Mouse (Mus musculus) liver, embryonic 15.5 days (tissue): ENCODE data around the gene A930004D18Rik. TPM values are rescaled to one million over a fixed set of nuclear protein-coding genes. Genes with fewer than 3 reads are reported as not detected.

ENCODE experiments used
- ATAC-seq: fragments of 200-750 bp; cut with Nextera tagmentation; 2 replicates; pipeline ENCODE4 v1.8.0; 2017; ENCODE audit warnings: moderate number of reproducible peaks, mild to moderate bottlenecking, moderate library complexity; ENCODE audit not compliant: insufficient read depth
- H3K27ac ChIP-seq: fragments of 300-500 bp; sonication (generic); replicated peaks from 2 replicates; pipeline ENCODE4 v1.5.1; 2015; ENCODE audit warnings: mild to moderate bottlenecking, inconsistent platforms
- H3K27me3 ChIP-seq: fragments of 300-500 bp; sonication (generic); 2 replicates; pipeline ENCODE4 v1.6.1; 2015; ENCODE audit warnings: mild to moderate bottlenecking, inconsistent platforms
- H3K36me3 ChIP-seq: fragments of 300-500 bp; sonication (generic); replicated peaks from 2 replicates; pipeline ENCODE4 v1.6.1; 2015; ENCODE audit warnings: moderate library complexity, mild to moderate bottlenecking, inconsistent platforms
- H3K4me1 ChIP-seq: fragments of 300-500 bp; sonication (generic); replicated peaks from 2 replicates; pipeline ENCODE4 v1.6.1; 2015; ENCODE audit warnings: inconsistent platforms
- H3K4me2 ChIP-seq: fragments of 300-500 bp; sonication (generic); 2 replicates; pipeline ENCODE4 v1.6.1; 2015; ENCODE audit warnings: moderate library complexity, mild to moderate bottlenecking, inconsistent platforms
- H3K4me3 ChIP-seq: fragments of 300-500 bp; sonication (generic); replicated peaks from 2 replicates; pipeline ENCODE4 v1.5.1; 2015; ENCODE audit warnings: mild to moderate bottlenecking, inconsistent platforms
- H3K9ac ChIP-seq: fragments of 300-500 bp; sonication (generic); 2 replicates; pipeline ENCODE4 v1.6.1; 2015; ENCODE audit warnings: moderate library complexity, mild to moderate bottlenecking, inconsistent platforms
- H3K9me3 ChIP-seq: fragments of 300-500 bp; sonication (generic); replicated peaks from 2 replicates; pipeline ENCODE4 v1.6.1; 2016; ENCODE audit warnings: inconsistent platforms
- WGBS: fragments of 180-500 bp; shearing (Covaris S2); methylation state at CpG from one replicate; pipeline ENCODE4 v1.1.7; 2015; ENCODE audit warnings: mixed read lengths; ENCODE audit not compliant: insufficient replicate concordance; 5-methylcytosine and 5-hydroxymethylcytosine counted together
- polyA plus RNA-seq: library from polyadenylated mRNA; unstranded; fragments of >200 nt; fragmentation: Nextera tagmentation; extraction: Ambion mirVana; gene quantifications from 2 replicates; pipeline ENCODE4 v1.2.1, GENCODE M21; 2015

The A930004D18Rik gene
- polyA plus RNA-seq = 1.3 and 1.4 TPM in 2 replicates

GRCm38 (mm10) chr2:18037491-18037890 lies at the start of gene A930004D18Rik:
Gene A930004D18Rik (minus strand): TSS chr2:18037737.
- H3K27me3 ChIP-seq = peaks cover 90% of the 10 kb centered on the region
- H3K27ac ChIP-seq = no peak within 1 kb of the TSS
- no peaks in the 10 kb centered on the region for H3K36me3 ChIP-seq
- WGBS = 22% methylated on average over 2 of the region's 2 CpGs
- peaks cover 13% of the 10 kb centered on the region for H3K4me1 ChIP-seq
- H3K4me3 ChIP-seq = no peak within 1 kb of the TSS
- no peak within 1 kb of the TSS for H3K9ac ChIP-seq
- H3K9me3 ChIP-seq = no peaks in the 10 kb centered on the region
- ATAC-seq = no peak
- no peak within 1 kb of the TSS for H3K4me2 ChIP-seq

DNA sequence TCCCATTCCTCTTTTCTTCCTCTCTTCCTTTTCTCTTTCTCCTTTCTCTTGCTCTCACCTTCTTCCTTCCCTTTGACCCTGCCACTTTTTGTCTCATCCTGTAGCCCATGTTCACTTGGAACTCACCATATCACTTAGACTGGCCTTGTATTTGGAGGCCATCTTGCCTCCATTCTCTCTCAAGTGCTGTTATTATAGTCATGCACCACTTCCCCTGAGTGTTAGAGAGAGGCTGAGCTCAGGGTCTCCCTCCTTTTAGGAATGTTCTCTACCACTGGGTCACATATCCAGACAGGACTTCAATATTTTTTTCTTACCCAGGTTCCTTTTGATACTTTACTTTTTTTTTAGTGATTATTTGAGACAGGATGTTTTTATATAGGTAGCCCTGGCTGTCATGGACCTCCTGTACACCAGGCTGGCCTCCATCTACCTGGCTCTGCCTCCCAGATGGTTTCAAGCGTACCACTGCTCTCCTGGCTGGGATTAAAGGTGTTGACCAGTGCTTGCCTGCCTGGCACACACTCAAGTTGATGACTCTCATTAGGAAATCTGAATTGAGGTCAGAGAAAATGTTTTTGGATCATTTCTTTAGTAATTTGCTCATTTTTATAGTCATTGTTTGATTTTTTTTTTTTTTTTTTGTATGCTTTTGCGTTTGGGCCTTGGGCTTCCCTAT lies 42.8 kb upstream of the A930004D18Rik start:
- Histone ChIP-seq H3K27me3 (no peaks in the 10 kb centered on the region), H3K4me3 (no peak overlapping the region), H3K9me3 (no peaks in the 10 kb centered on the region), H3K27ac (no peak overlapping the region), H3K9ac (no peak overlapping the region), H3K4me2 (no peak overlapping the region), H3K4me1 (peaks cover 3% of the 10 kb centered on the region; the same call in 1 of the 2 replicates), H3K36me3 (peaks cover 79% of the 10 kb centered on the region)
- ATAC-seq = no peak
- WGBS = 82% methylated on average over 2 of the region's 2 CpGs

DNA sequence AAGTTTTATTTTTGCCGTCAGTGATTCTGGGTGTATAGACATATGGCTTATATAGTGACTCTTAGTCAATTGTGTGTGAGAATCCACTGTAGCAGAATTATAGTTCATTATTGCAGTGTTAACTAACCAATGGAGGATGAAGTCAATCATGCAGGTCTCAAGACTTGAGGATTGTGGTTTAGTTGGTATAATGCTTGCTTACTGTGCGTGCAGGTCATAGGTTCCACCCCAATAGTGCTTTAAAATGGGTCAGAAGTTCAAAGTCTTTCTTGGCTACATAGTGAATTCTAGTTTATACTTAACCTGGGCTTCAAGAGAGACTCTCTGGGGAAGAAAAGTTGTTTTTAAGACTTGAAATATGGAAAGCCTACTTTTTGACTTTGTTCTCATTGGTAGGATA lies 34.4 kb upstream of the A930004D18Rik start:
- no peak overlapping the region for H3K4me2 ChIP-seq
- 74% methylated on average over 2 of the region's 2 CpGs for WGBS
- peaks cover 16% of the 10 kb centered on the region; the same call in 1 of the 2 replicates for H3K4me1 ChIP-seq
- H3K27me3 ChIP-seq = no peaks in the 10 kb centered on the region
- peaks cover 55% of the 10 kb centered on the region for H3K36me3 ChIP-seq
- no peak for ATAC-seq
- no peak overlapping the region for H3K4me3 ChIP-seq
- no peak overlapping the region for H3K9ac ChIP-seq
- no peaks in the 10 kb centered on the region for H3K9me3 ChIP-seq
- H3K27ac ChIP-seq = no peak overlapping the region

DNA sequence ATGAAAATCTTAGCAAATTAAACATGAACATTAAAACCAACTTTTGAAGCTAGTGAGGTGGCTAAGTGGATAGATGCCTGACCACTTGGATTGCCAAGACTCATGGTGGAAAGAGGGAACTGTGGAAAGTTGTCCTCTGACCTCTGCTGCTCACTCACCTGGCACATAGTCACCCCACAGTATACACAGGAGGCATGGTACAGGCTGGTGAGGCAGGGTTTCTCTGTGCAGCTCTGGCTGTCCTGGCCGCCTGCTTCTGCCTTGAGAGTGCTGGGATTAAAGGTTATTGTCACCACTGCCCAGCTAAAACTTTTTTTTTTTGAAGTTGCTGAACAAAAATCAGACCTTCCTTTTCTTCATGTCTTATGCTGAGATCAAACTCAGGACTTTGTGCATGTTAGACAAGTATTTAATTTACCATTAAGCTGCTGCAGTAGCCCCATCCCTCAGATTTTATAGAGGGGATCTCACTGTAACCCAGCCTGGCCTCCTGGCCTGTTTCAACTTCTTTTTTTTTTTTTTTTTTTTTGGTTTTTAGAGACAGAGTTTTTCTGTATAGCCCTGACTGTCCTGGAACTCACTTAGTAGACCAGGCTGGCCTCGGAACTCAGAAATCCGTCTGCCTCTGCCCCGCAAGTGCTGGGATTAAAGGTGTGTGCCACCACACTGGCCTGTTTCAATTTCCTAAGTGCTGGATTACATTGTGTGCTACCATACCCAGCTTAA lies 30.7 kb upstream of the A930004D18Rik start:
- Histone ChIP-seq H3K9me3 (no peaks in the 10 kb centered on the region), H3K9ac (no peak overlapping the region), H3K4me2 (no peak overlapping the region), H3K27me3 (no peaks in the 10 kb centered on the region), H3K4me1 (peaks cover 29% of the 10 kb centered on the region), H3K27ac (no peak overlapping the region), H3K36me3 (peaks cover 31% of the 10 kb centered on the region), H3K4me3 (no peak overlapping the region)
- no peak for ATAC-seq
- 90% methylated on average over 4 of the region's 4 CpGs for WGBS

GRCm38 (mm10) chr2:18066436-18066835 lies 28.9 kb upstream of the A930004D18Rik start:
- peak overlapping the region; percentile 93 for H3K4me3 ChIP-seq
- no peaks in the 10 kb centered on the region for H3K27me3 ChIP-seq
- H3K27ac ChIP-seq = peak overlapping the region; percentile 99; the same call in 1 of the 2 replicates
- peak overlapping the region; percentile 80 for H3K4me2 ChIP-seq
- ATAC-seq = no peak
- peaks cover 21% of the 10 kb centered on the region for H3K36me3 ChIP-seq
- H3K4me1 ChIP-seq = peaks cover 29% of the 10 kb centered on the region
- 0 out of 2 replicates have a peak overlapping the region, but pooled peaks have one; percentile 6 for H3K9ac ChIP-seq
- no peaks in the 10 kb centered on the region for H3K9me3 ChIP-seq

DNA sequence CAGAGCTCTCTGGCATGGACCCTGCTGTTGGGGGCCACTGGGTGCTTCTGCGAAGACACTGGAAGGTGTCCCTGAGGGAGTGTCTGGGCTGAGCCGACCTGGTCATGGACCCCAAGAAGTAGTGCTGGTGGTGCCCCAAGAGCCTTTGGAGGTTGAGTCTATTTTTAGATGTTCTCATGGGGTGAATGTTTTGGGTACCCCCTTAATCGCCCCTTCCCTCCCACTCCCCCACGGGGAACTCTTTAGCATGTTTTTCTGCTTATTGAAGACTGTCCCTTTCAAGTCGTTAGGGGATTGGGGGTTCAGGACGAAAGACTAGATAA lies 28.1 kb upstream of the A930004D18Rik start:
- ATAC-seq = no peak

DNA sequence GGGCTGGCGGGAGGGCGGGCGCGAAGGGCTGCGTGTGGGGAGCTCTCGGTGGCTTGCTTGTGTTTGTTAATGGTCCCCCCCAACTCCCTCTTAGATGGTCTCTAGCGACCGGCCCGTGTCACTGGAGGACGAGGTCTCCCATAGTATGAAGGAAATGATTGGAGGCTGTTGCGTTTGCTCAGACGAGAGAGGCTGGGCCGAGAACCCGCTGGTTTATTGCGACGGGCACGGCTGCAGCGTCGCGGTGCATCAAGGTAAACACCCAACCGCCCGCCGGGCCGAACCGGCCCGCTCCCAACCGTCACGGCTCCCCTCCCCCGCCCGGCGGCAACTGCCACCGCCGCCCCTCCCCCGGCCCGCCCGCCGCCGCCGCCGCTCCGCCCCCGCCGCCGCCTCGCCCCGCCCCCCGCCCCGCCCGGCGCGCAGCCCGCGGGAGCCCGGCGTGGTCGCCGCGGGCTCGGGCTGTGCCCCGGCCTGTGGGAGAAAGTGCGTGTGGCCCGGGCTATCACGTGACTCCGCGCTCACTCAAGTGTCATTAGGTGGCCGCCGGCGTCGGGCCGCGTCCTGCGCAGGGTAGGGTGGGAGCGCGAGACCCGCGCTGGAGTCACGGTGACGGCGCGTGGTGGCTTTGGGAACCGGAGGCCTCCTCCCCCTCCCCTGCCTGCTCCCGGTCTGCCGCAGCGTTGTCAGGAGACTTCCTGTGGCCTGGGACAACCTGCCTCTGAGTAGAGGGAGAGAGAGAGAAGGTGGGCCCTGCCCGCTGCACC lies 27.6 kb upstream of the A930004D18Rik start:
- WGBS = under 1% methylated on average over 62 of the region's 85 CpGs
- ATAC-seq = peak; percentile 62
- peak overlapping the region; percentile 80 for H3K4me2 ChIP-seq
- peak overlapping the region; percentile 93 for H3K4me3 ChIP-seq
- peak overlapping the region; percentile 99 for H3K27ac ChIP-seq
- peak overlapping the region; percentile 99 for H3K9ac ChIP-seq
- H3K36me3 ChIP-seq = peaks cover 18% of the 10 kb centered on the region
- H3K27me3 ChIP-seq = no peaks in the 10 kb centered on the region
- peaks cover 27% of the 10 kb centered on the region for H3K4me1 ChIP-seq
- H3K9me3 ChIP-seq = no peaks in the 10 kb centered on the region

More for the DNA sequence above, 28.1 kb upstream of the A930004D18Rik start:
- H3K9ac ChIP-seq = peak overlapping the region; percentile 99
- H3K9me3 ChIP-seq = no peaks in the 10 kb centered on the region
- H3K27ac ChIP-seq = peak overlapping the region; percentile 99
- 2% methylated on average over 6 of the region's 6 CpGs for WGBS
- peaks cover 28% of the 10 kb centered on the region for H3K4me1 ChIP-seq
- no peaks in the 10 kb centered on the region for H3K27me3 ChIP-seq
- peak overlapping the region; percentile 80 for H3K4me2 ChIP-seq
- H3K4me3 ChIP-seq = peak overlapping the region; percentile 93
- H3K36me3 ChIP-seq = peaks cover 20% of the 10 kb centered on the region

GRCm38 (mm10) chr2:18064356-18064858 lies 26.9 kb upstream of the A930004D18Rik start:
- Histone ChIP-seq H3K27ac (peak overlapping the region; percentile 99), H3K27me3 (no peaks in the 10 kb centered on the region), H3K9me3 (no peaks in the 10 kb centered on the region), H3K4me3 (peak overlapping the region; percentile 93), H3K4me2 (peak overlapping the region; percentile 80), H3K36me3 (peaks cover 18% of the 10 kb centered on the region), H3K4me1 (peaks cover 27% of the 10 kb centered on the region), H3K9ac (peak overlapping the region; percentile 99)
- ATAC-seq = peak; percentile 92
- 0% methylated on average over 51 of the region's 58 CpGs for WGBS

- WGBS = under 1% methylated on average over 18 of the region's 18 CpGs
- peak; percentile 30 for ATAC-seq
- peak overlapping the region; percentile 80 for H3K4me2 ChIP-seq
- peaks cover 18% of the 10 kb centered on the region for H3K36me3 ChIP-seq
- H3K9me3 ChIP-seq = no peaks in the 10 kb centered on the region
- H3K27ac ChIP-seq = peak overlapping the region; percentile 99
- no peaks in the 10 kb centered on the region for H3K27me3 ChIP-seq
- H3K9ac ChIP-seq = peak overlapping the region; percentile 99
- H3K4me1 ChIP-seq = peaks cover 32% of the 10 kb centered on the region
- H3K4me3 ChIP-seq = peak overlapping the region; percentile 93
Measured at GRCm38 (mm10) chr2:18063763-18064251, 26.3 kb upstream of the A930004D18Rik start.

DNA sequence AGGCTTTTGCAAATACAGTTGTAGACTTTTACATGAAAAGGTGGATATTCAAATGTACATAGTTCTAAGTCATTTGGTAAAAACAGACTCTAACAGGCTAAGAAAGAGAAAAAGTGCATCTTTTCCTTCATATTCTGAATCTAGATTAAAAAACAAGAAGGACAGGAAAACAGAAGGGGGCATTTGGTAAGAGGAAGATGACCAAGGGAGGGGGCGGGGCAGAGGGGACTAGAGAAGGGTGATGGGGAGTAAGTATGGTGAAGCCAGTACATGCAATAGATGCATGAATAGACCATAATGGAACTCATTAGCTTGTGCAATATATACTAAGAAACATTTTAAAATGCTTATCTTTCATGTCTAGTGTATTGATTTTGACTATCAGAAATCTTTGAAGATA lies 22.9 kb upstream of the A930004D18Rik start:
- no peak for ATAC-seq
- Histone ChIP-seq H3K9ac (no peak overlapping the region), H3K36me3 (no peaks in the 10 kb centered on the region), H3K4me3 (no peak overlapping the region), H3K4me1 (peaks cover 22% of the 10 kb centered on the region), H3K4me2 (no peak overlapping the region), H3K27ac (no peak overlapping the region), H3K27me3 (no peaks in the 10 kb centered on the region), H3K9me3 (no peaks in the 10 kb centered on the region)
- 71% methylated on average over 1 of the region's 1 CpGs for WGBS
